Comparison of ENCODE assay signal across 8 mouse cellular contexts in the genomic region with DNA sequence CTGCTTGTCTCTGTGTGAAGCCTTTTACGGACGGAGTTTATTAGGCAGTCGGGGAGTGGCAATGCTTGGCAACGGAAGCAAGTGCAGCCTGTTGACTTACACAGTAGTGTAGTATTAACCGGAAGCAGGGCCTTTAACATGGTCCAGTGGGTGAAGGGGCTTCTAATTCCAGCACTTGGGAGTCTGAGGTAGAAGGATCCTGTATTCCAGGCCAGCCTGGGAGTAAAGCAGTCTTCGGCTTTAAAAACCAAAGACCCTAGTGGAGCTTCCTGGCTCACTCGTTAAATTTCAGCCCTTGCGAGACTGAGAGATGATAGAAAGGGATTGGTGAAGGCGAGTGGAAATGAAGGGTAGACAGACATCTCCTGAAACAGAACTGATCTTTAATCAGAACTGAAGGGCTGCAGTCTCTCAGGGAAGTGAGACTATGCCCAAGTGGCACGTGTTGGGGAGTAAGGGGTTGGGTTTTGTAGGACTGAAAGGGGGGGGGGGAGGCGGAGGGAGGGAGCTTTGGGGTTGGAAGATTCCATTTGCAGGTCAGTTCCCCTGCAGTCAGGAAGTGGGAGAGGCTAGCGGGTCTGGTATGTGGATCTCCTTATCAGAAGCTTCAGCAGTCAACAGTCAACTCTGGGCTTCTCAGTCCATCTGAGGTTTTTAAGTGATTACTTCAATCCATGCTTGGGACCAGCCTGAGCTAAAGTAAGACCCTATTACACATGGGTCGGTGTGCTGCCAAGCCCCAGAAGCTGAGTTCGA. TPM values are rescaled to one million over a fixed set of nuclear protein-coding genes. Genes with fewer than 3 reads are reported as not detected.
A peak's percentile ranks its signal among the peaks of the same experiment; 100 is the strongest.
DNase-seq lines count a peak whose midpoint lies in the region; ATAC-seq lines count a peak whose summit lies in the region.

No protein-coding gene starts in this region.

- WGBS in heart, embryonic 11.5 days (ENCODE audit: insufficient replicate concordance): 21% methylated on average over 14 of the region's 14 CpGs
- WGBS in kidney, embryonic 15.5 days: 19% methylated on average over 13 of the region's 14 CpGs
- WGBS in liver, embryonic 16.5 days (ENCODE audit: insufficient replicate concordance): 17% methylated on average over 13 of the region's 14 CpGs
- 25% methylated on average over 14 of the region's 14 CpGs for WGBS in neural tube, embryonic 12.5 days

- H3K4me3 ChIP-seq in heart, embryonic 11.5 days (ENCODE audit: low read depth, low read length): peak overlapping the region; percentile 96
- H3K4me3 ChIP-seq in kidney, embryonic 15.5 days (replicated peaks): peak overlapping the region; percentile 90
- peak overlapping the region; percentile 95 for H3K4me3 ChIP-seq in liver, embryonic 16.5 days (ENCODE audit: low read depth, low read length)
- H3K4me3 ChIP-seq in neural tube, embryonic 12.5 days: peak overlapping the region; percentile 89

- H3K36me3 ChIP-seq in heart, embryonic 11.5 days (ENCODE audit: control insufficient read depth, insufficient read depth, low read length): no peaks in the 10 kb centered on the region
- H3K36me3 ChIP-seq in kidney, embryonic 15.5 days: no peaks in the 10 kb centered on the region
- H3K36me3 ChIP-seq in liver, embryonic 16.5 days (ENCODE audit: control insufficient read depth, insufficient read depth): no peaks in the 10 kb centered on the region
- no peaks in the 10 kb centered on the region for H3K36me3 ChIP-seq in neural tube, embryonic 12.5 days

- peak overlapping the region; percentile 81 for H3K4me2 ChIP-seq in heart, embryonic 11.5 days
- peak overlapping the region; percentile 65 for H3K4me2 ChIP-seq in kidney, embryonic 15.5 days
- peak overlapping the region; percentile 88 for H3K4me2 ChIP-seq in liver, embryonic 16.5 days (ENCODE audit: low read depth, low read length)
- H3K4me2 ChIP-seq in neural tube, embryonic 12.5 days (replicated peaks): peak overlapping the region; percentile 77

- H3K9me3 ChIP-seq in heart, embryonic 11.5 days (replicated peaks; ENCODE audit: control insufficient read depth, low read length): no peaks in the 10 kb centered on the region
- H3K9me3 ChIP-seq in kidney, embryonic 15.5 days (replicated peaks): no peaks in the 10 kb centered on the region
- H3K9me3 ChIP-seq in liver, embryonic 16.5 days (replicated peaks; ENCODE audit: control insufficient read depth, low read length): no peaks in the 10 kb centered on the region
- no peaks in the 10 kb centered on the region for H3K9me3 ChIP-seq in neural tube, embryonic 12.5 days

- DNase-seq in A20 (ENCODE audit: low read depth, low spot score): peak; percentile 76
- peak; percentile 40 for DNase-seq in adipocyte (ENCODE audit: low spot score)
- peak; percentile 67 for DNase-seq in embryo, embryonic 10 days (ENCODE audit: low spot score)
- DNase-seq in thymus, postnatal 14 days: peak; percentile 41

- peaks cover 14% of the 10 kb centered on the region for H3K4me1 ChIP-seq in heart, embryonic 11.5 days (ENCODE audit: control insufficient read depth, insufficient read depth, low read length)
- peaks cover 15% of the 10 kb centered on the region for H3K4me1 ChIP-seq in kidney, embryonic 15.5 days
- H3K4me1 ChIP-seq in liver, embryonic 16.5 days (ENCODE audit: control insufficient read depth, low read depth, low read length): peaks cover 13% of the 10 kb centered on the region
- peaks cover 11% of the 10 kb centered on the region for H3K4me1 ChIP-seq in neural tube, embryonic 12.5 days

- ATAC-seq in heart, embryonic 11.5 days (replicated peaks; ENCODE audit: insufficient number of reproducible peaks, low FRiP score, low TSS enrichment): peak; percentile 51
- peak; percentile 57 for ATAC-seq in kidney, embryonic 15.5 days (replicated peaks; ENCODE audit: low FRiP score)
- peak; percentile 43 for ATAC-seq in liver, embryonic 16.5 days (ENCODE audit: low read depth)
- ATAC-seq in neural tube, embryonic 12.5 days (ENCODE audit: low FRiP score, low read depth): peak; percentile 21

- no peaks in the 10 kb centered on the region for H3K27me3 ChIP-seq in heart, embryonic 11.5 days (ENCODE audit: control insufficient read depth, insufficient read depth, low read length)
- H3K27me3 ChIP-seq in kidney, embryonic 15.5 days: no peaks in the 10 kb centered on the region
- H3K27me3 ChIP-seq in liver, embryonic 16.5 days (ENCODE audit: control insufficient read depth, insufficient read depth, low read depth, low read length): no peaks in the 10 kb centered on the region
- no peaks in the 10 kb centered on the region for H3K27me3 ChIP-seq in neural tube, embryonic 12.5 days (replicated peaks)

- peak overlapping the region; percentile 96 for H3K27ac ChIP-seq in heart, embryonic 11.5 days (ENCODE audit: low read depth, low read length)
- H3K27ac ChIP-seq in kidney, embryonic 15.5 days: peak overlapping the region; percentile 89
- H3K27ac ChIP-seq in liver, embryonic 16.5 days (ENCODE audit: low read length): peak overlapping the region; percentile 86
- H3K27ac ChIP-seq in neural tube, embryonic 12.5 days: no peak overlapping the region

- peak overlapping the region; percentile 74 for H3K9ac ChIP-seq in heart, embryonic 11.5 days (ENCODE audit: low read depth, low read length)
- H3K9ac ChIP-seq in kidney, embryonic 15.5 days: peak overlapping the region; percentile 2; the same call in 1 of the 2 replicates
- H3K9ac ChIP-seq in liver, embryonic 16.5 days (ENCODE audit: low read depth, low read length): peak overlapping the region; percentile 49
- peak overlapping the region; percentile 14; the same call in 1 of the 2 replicates for H3K9ac ChIP-seq in neural tube, embryonic 12.5 days

RNA-seq across cellular contexts. Expression of a gene that starts 1.0 kb away (rescaled TPM):
- polyA plus RNA-seq in heart, embryonic 11.5 days (2014; fragmentation: Nextera tagmentation; extraction: Ambion mirVana): 60.2 and 65.1 TPM in 2 replicates
- polyA plus RNA-seq in kidney, embryonic 15.5 days (2015; fragmentation: Nextera tagmentation; extraction: Ambion mirVana): 54.4 and 56.0 TPM in 2 replicates
- polyA plus RNA-seq in liver, embryonic 16.5 days (2015; fragmentation: Nextera tagmentation; extraction: Ambion mirVana): 23.0 and 24.5 TPM in 2 replicates
- 25.3 and 26.6 TPM in 2 replicates for polyA plus RNA-seq in neural tube, embryonic 12.5 days (2016; fragmentation: Nextera tagmentation; extraction: Ambion mirVana)

RNA-seq across cellular contexts. Expression of a gene that starts 51.6 kb away (rescaled TPM):
- 136 and 164 TPM in 2 replicates for polyA plus RNA-seq in heart, embryonic 11.5 days (2014; fragmentation: Nextera tagmentation; extraction: Ambion mirVana)
- 0.82 and 1.7 TPM in 2 replicates for polyA plus RNA-seq in kidney, embryonic 15.5 days (2015; fragmentation: Nextera tagmentation; extraction: Ambion mirVana)
- polyA plus RNA-seq in liver, embryonic 16.5 days (2015; fragmentation: Nextera tagmentation; extraction: Ambion mirVana): 0.47 and 0.64 TPM in 2 replicates
- 2.0 and 2.8 TPM in 2 replicates for polyA plus RNA-seq in neural tube, embryonic 12.5 days (2016; fragmentation: Nextera tagmentation; extraction: Ambion mirVana)

RNA-seq across cellular contexts. Expression of a gene that starts 52.1 kb away (rescaled TPM):
- polyA plus RNA-seq in heart, embryonic 11.5 days (2014; fragmentation: Nextera tagmentation; extraction: Ambion mirVana): not detected in 2 replicates
- 0.13 TPM in 1 of 2 replicates, not detected in the other for polyA plus RNA-seq in kidney, embryonic 15.5 days (2015; fragmentation: Nextera tagmentation; extraction: Ambion mirVana)
- 0.07 TPM in 1 of 2 replicates, not detected in the other for polyA plus RNA-seq in liver, embryonic 16.5 days (2015; fragmentation: Nextera tagmentation; extraction: Ambion mirVana)
- 0.27 TPM in 1 of 2 replicates, not detected in the other for polyA plus RNA-seq in neural tube, embryonic 12.5 days (2016; fragmentation: Nextera tagmentation; extraction: Ambion mirVana)

Comparison
In these comparisons a context has a peak if more than half of its experiments do, and no peak if none do; other contexts are left out.
1. H3K9ac ChIP-seq: peak in every context shown above with its lines; median percentile 74 in heart, embryonic 11.5 days; 49 in liver, embryonic 16.5 days; 14 in neural tube, embryonic 12.5 days; 2 in kidney, embryonic 15.5 days.
2. RNA of a gene that starts 51.6 kb away (polyA plus RNA-seq): 136 to 164 TPM in heart, embryonic 11.5 days; 2.0 to 2.8 TPM in neural tube, embryonic 12.5 days, 0.82 to 1.7 TPM in kidney, embryonic 15.5 days and 0.47 to 0.64 TPM in liver, embryonic 16.5 days; every median in the first group is over 10 times any median in the second.
3. Peak in every context shown above with its lines, with median percentiles within 50 percentile points of each other: DNase-seq, ATAC-seq, H3K4me2 ChIP-seq and H3K4me3 ChIP-seq.